ENCODE assay signal across 8 mouse cellular contexts in the genomic region with DNA sequence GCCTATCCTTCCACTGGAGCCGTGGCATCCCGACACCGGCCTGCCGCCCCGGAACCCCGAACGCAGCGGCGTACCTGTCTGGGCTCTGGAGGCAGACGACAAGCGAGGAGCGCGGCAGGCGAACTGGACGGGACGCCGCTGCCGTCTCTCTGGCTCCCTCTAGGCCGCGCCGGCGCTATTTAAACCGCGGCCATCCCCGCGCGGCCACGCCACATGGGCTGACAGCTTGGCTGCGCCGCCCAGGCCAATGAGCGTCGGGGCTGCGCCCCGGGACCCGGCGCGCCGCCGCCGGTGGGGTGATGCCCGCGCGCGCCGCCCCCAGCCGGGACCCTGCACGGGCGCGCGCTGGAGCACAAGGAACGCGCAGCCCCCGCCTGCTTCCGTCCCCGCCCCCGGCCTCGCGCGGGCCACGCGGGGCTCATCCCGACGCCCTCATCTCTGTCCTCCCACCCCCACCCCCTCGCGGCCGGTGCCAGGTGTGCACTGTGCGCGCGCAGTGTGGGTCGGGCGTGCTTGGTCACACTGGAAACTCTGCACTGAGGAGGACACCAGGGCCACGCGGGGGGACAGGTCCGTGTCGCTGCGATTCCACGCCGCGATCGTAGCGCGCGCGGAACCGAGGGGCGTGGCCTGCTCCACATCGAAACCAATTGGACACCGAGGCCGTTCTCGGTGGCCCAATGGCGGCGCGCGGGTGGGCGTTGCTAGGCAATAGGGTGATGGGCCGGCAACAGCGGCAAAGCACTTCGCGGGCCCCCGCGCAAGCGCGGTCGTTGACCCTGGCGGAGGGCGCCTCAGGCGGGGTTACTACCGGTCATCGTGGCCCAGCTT. TPM values are rescaled to one million over a fixed set of nuclear protein-coding genes. Genes with fewer than 3 reads are reported as not detected.
DNase-seq lines count a peak whose midpoint lies in the region; ATAC-seq lines count a peak whose summit lies in the region.

Gene Fasn, minus strand, starts transcription at position 592 of the 831 bp plus-strand sequence.

- H3K9ac ChIP-seq in forebrain, embryonic 11.5 days (ENCODE audit: low read length), result peak within 1 kb of the TSS; percentile 93
- H3K9ac ChIP-seq in heart, embryonic 16.5 days (ENCODE audit: low read length), result peak within 1 kb of the TSS; percentile 93
- peak within 1 kb of the TSS; percentile 76 for H3K9ac ChIP-seq in liver, embryonic 15.5 days
- peak within 1 kb of the TSS; percentile 93 for H3K9ac ChIP-seq in neural tube, embryonic 12.5 days

- peak; percentile 90 to 92 for DNase-seq in CD8-positive naive resting alpha-beta T cell, adult 2 months (ENCODE audit: low read depth in 2 of 2, low spot score in 2 of 2)
- peak; percentile 84 for DNase-seq in c-Kit-positive CD71-negative TER-119-negative erythroid progenitor cells, embryonic 14.5 days (ENCODE audit: low read depth)
- peak; percentile 99 for DNase-seq in forebrain, embryonic 11.5 days (ENCODE audit: low spot score)
- peak; percentile 96 for DNase-seq in kidney, postnatal 36 days
- DNase-seq in telencephalon, adult 2 months (ENCODE audit: low read depth, low spot score), result peak; percentile 94

- under 1% methylated on average over 102 of the region's 109 CpGs for WGBS in forebrain, embryonic 11.5 days
- WGBS in heart, embryonic 16.5 days, result under 1% methylated on average over 103 of the region's 109 CpGs
- under 1% methylated on average over 109 of the region's 109 CpGs for WGBS in liver, embryonic 15.5 days (ENCODE audit: insufficient replicate concordance)
- under 1% methylated on average over 109 of the region's 109 CpGs for WGBS in neural tube, embryonic 12.5 days

- H3K36me3 ChIP-seq in forebrain, embryonic 11.5 days (ENCODE audit: control insufficient read depth, insufficient read depth, low read length), result peaks cover 19% of the 10 kb centered on the region
- H3K36me3 ChIP-seq in heart, embryonic 16.5 days (ENCODE audit: control insufficient read depth, insufficient read depth), result peaks cover 11% of the 10 kb centered on the region
- peaks cover 31% of the 10 kb centered on the region for H3K36me3 ChIP-seq in liver, embryonic 15.5 days (replicated peaks)
- peaks cover 31% of the 10 kb centered on the region for H3K36me3 ChIP-seq in neural tube, embryonic 12.5 days

- H3K4me2 ChIP-seq in forebrain, embryonic 11.5 days (ENCODE audit: low read depth, low read length, severe bottlenecking), result peak within 1 kb of the TSS; percentile 98
- H3K4me2 ChIP-seq in heart, embryonic 16.5 days (ENCODE audit: low read depth, low read length), result peak within 1 kb of the TSS; percentile 72
- H3K4me2 ChIP-seq in liver, embryonic 15.5 days, result peak within 1 kb of the TSS; percentile 97
- H3K4me2 ChIP-seq in neural tube, embryonic 12.5 days (replicated peaks), result peak within 1 kb of the TSS; percentile 97

- peak within 1 kb of the TSS; percentile 99 for H3K27ac ChIP-seq in forebrain, embryonic 11.5 days (ENCODE audit: low read depth, low read length)
- H3K27ac ChIP-seq in heart, embryonic 16.5 days (ENCODE audit: low read length), result peak within 1 kb of the TSS; percentile 89
- peak within 1 kb of the TSS; percentile 80 for H3K27ac ChIP-seq in liver, embryonic 15.5 days (replicated peaks)
- peak within 1 kb of the TSS; percentile 98 for H3K27ac ChIP-seq in neural tube, embryonic 12.5 days

- ATAC-seq in forebrain, embryonic 11.5 days (replicated peaks; ENCODE audit: low FRiP score), result peak; percentile 89
- peak; percentile 89 for ATAC-seq in heart, embryonic 16.5 days (replicated peaks; ENCODE audit: extremely low read depth, insufficient read depth, low FRiP score)
- peak; percentile 81 for ATAC-seq in liver, embryonic 15.5 days (ENCODE audit: insufficient read depth)
- peak; percentile 90 for ATAC-seq in neural tube, embryonic 12.5 days (ENCODE audit: low FRiP score, low read depth)

- no peaks in the 10 kb centered on the region for H3K27me3 ChIP-seq in forebrain, embryonic 11.5 days (ENCODE audit: control insufficient read depth, insufficient read depth, low read length)
- H3K27me3 ChIP-seq in heart, embryonic 16.5 days (ENCODE audit: control insufficient read depth, insufficient read depth, low read length), result no peaks in the 10 kb centered on the region
- no peaks in the 10 kb centered on the region for H3K27me3 ChIP-seq in liver, embryonic 15.5 days
- no peaks in the 10 kb centered on the region for H3K27me3 ChIP-seq in neural tube, embryonic 12.5 days (replicated peaks)

- H3K4me3 ChIP-seq in forebrain, embryonic 11.5 days (ENCODE audit: low read depth, low read length), result peak within 1 kb of the TSS; percentile 87
- H3K4me3 ChIP-seq in heart, embryonic 16.5 days (ENCODE audit: low read length), result peak within 1 kb of the TSS; percentile 78
- peak within 1 kb of the TSS; percentile 69 for H3K4me3 ChIP-seq in liver, embryonic 15.5 days (replicated peaks)
- peak within 1 kb of the TSS; percentile 86 for H3K4me3 ChIP-seq in neural tube, embryonic 12.5 days

- no peaks in the 10 kb centered on the region for H3K9me3 ChIP-seq in forebrain, embryonic 11.5 days (ENCODE audit: control insufficient read depth, low read length)
- no peaks in the 10 kb centered on the region for H3K9me3 ChIP-seq in heart, embryonic 16.5 days (replicated peaks; ENCODE audit: control insufficient read depth, low read length)
- no peaks in the 10 kb centered on the region for H3K9me3 ChIP-seq in liver, embryonic 15.5 days (replicated peaks)
- no peaks in the 10 kb centered on the region for H3K9me3 ChIP-seq in neural tube, embryonic 12.5 days

- H3K4me1 ChIP-seq in forebrain, embryonic 11.5 days (replicated peaks; ENCODE audit: control insufficient read depth, insufficient read depth, low read length), result peaks cover 29% of the 10 kb centered on the region
- peaks cover 36% of the 10 kb centered on the region for H3K4me1 ChIP-seq in heart, embryonic 16.5 days (ENCODE audit: control insufficient read depth, insufficient read depth, low read length)
- H3K4me1 ChIP-seq in liver, embryonic 15.5 days (replicated peaks), result peaks cover 59% of the 10 kb centered on the region
- H3K4me1 ChIP-seq in neural tube, embryonic 12.5 days, result peaks cover 44% of the 10 kb centered on the region

RNA-seq across cellular contexts. Expression of gene Fasn, which starts in this region (rescaled TPM):
- 139 and 140 TPM in 2 replicates for polyA plus RNA-seq in forebrain, embryonic 11.5 days (2014; fragmentation: Nextera tagmentation; extraction: Ambion mirVana)
- 24.9 and 28.7 TPM in 2 replicates for polyA plus RNA-seq in heart, embryonic 16.5 days (2015; fragmentation: Nextera tagmentation; extraction: Ambion mirVana)
- 20.1 and 24.9 TPM in 2 replicates for polyA plus RNA-seq in liver, embryonic 15.5 days (2015; fragmentation: Nextera tagmentation; extraction: Ambion mirVana)
- 87.6 and 102 TPM in 2 replicates for polyA plus RNA-seq in neural tube, embryonic 12.5 days (2016; fragmentation: Nextera tagmentation; extraction: Ambion mirVana)

Comparison
In these comparisons a context has a peak if more than half of its experiments do, and no peak if none do; other contexts are left out.
1. Peak in every context shown above with its lines: DNase-seq, ATAC-seq, H3K4me3 ChIP-seq and H3K27ac ChIP-seq.